Mouse (Mus musculus) bone marrow macrophage, adult 2 months (primary cell): ENCODE measurements around the gene Negr1.

Source experiments
- CTCF ChIP-seq: IDR thresholded peaks from 2 replicates; pipeline ENCODE4 v1.5.1; 2012; ENCODE audit warnings: low read depth, mild to moderate bottlenecking, low read length, moderate library complexity
- POLR2A ChIP-seq: IDR thresholded peaks from 2 replicates; pipeline ENCODE4 v1.6.1; 2012; ENCODE audit warnings: mild to moderate bottlenecking, low read depth, low read length, borderline replicate concordance

DNA sequence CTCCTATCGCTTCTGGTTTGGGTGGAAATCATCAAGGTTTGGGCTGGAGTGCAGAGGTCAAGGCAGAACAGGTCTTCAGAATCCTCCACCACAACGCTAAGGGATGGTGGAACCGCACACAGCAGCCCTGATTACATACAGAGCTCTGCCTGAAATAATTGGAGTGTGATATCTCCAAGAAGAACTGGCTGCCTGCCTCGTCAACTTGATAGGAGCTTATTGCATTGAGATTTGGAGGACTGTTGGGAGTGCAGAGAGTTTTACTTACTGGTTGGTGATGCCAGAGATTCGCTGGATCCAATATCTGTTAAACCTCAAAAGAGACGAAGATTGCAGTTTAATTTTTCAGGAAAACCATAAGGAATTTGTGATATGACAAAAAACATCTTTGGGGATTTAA lies 391.4 kb downstream of the Negr1 start:
- TF ChIP-seq POLR2A, result no peak
- TF ChIP-seq CTCF, result no peak
